Mouse (Mus musculus) heart, postnatal 36 days (tissue): Measurements from ENCODE around the gene Hsd17b7. TPM values are rescaled to one million over a fixed set of nuclear protein-coding genes. Genes with fewer than 3 reads are reported as not detected.
"Not testable (repeated sequence)": the region's sequence is repeated elsewhere in the genome, so short reads cannot be mapped to it uniquely, and the experiment has no call there.

Source experiments
- DNase-seq, 2 experiments: peaks; one replicate each; pipeline ENCODE4 v3.0.0; 2021 to 2022
- intact Hi-C: fragments of 180-260 bp; cut with DNase I; formaldehyde crosslinking; loops from one replicate; pipeline ENCODE4 v1.15.1; 2025
- total RNA-seq, 2 experiments: library from RNA; stranded (reverse); gene quantifications; 2 replicates each; pipeline ENCODE4 v1.2.3; 2021

Hsd17b7 gene
- 10 to 100 TPM; 14.2 to 15.3 TPM for total RNA-seq

GRCm38 (mm10) chr1:169968792-169969515, at the start of gene Hsd17b7:
Gene Hsd17b7 (minus strand): TSS chr1:169969241.
- intact Hi-C loops: loop anchor here (5.0 kb wide), 1 partner anchor 168 kb away; no protein-coding TSS in a partner anchor
- DNase-seq: peak; percentile 93 to 94

GRCm38 (mm10) chr1:170014784-170015183, 45.7 kb upstream of the Hsd17b7 start:
- DNase-seq: no peak
- intact Hi-C loops: loop anchor here (5.0 kb wide), 1 partner anchor 98 kb away; the partner anchor contains the start of gene Ddr2

- intact Hi-C loops: loop anchor here (5.0 kb wide), 1 partner anchor 101 kb away; the partner anchor contains the start of gene Ddr2
- DNase-seq: peak; percentile 52 to 58
Measured at GRCm38 (mm10) chr1:170010716-170011505, 41.9 kb upstream of the Hsd17b7 start.

GRCm38 (mm10) chr1:170009296-170009695, 40.3 kb upstream of the Hsd17b7 start:
- no peak for DNase-seq
- intact Hi-C loops: loop anchor here (5.0 kb wide), 1 partner anchor 48 kb away; no protein-coding TSS in a partner anchor

- no peak for DNase-seq
Measured at GRCm38 (mm10) chr1:170008432-170009220, 39.6 kb upstream of the Hsd17b7 start.

GRCm38 (mm10) chr1:170006516-170006915, 37.5 kb upstream of the Hsd17b7 start:
- peak; percentile 17 to 24 for DNase-seq
- intact Hi-C loops: loop anchor here (5.0 kb wide), 1 partner anchor 51 kb away; no protein-coding TSS in a partner anchor

More at GRCm38 (mm10) chr1:170008432-170009220, 39.6 kb upstream of the Hsd17b7 start:
- intact Hi-C loops: loop anchor here (5.0 kb wide), 1 partner anchor 49 kb away; no protein-coding TSS in a partner anchor

GRCm38 (mm10) chr1:170005297-170005696, 36.3 kb upstream of the Hsd17b7 start:
- no peak for DNase-seq
- intact Hi-C loops: loop anchor here (5.0 kb wide), 1 partner anchor 52 kb away; no protein-coding TSS in a partner anchor

GRCm38 (mm10) chr1:169993901-169994300, 24.9 kb upstream of the Hsd17b7 start:
- intact Hi-C loops, DNase-seq: not testable (repeated sequence)

- DNase-seq: no peak
- intact Hi-C loops: no loop called here
Measured at GRCm38 (mm10) chr1:169986166-169986565, 17.1 kb upstream of the Hsd17b7 start.

- intact Hi-C loops: no loop called here
- DNase-seq: no peak
Measured at GRCm38 (mm10) chr1:169977621-169978020, 8.6 kb upstream of the Hsd17b7 start.

- no peak for DNase-seq
- intact Hi-C loops: no loop called here
Measured at GRCm38 (mm10) chr1:169971998-169972397, 3.0 kb upstream of the Hsd17b7 start.

- intact Hi-C loops: no loop called here
- DNase-seq: no peak
Measured at GRCm38 (mm10) chr1:169970936-169971335, 1.9 kb upstream of the Hsd17b7 start.

- intact Hi-C loops: loop anchor here (5.0 kb wide), 1 partner anchor 168 kb away; no protein-coding TSS in a partner anchor
- DNase-seq: no peak
Measured at GRCm38 (mm10) chr1:169969516-169969886, 460 bp upstream of the Hsd17b7 start.

GRCm38 (mm10) chr1:169953106-169953505, 15.9 kb downstream of the Hsd17b7 start:
- intact Hi-C loops: no loop called here
- no peak for DNase-seq

GRCm38 (mm10) chr1:169952636-169953035, 16.4 kb downstream of the Hsd17b7 start:
- DNase-seq: no peak
- intact Hi-C loops: no loop called here

- no peak for DNase-seq
- intact Hi-C loops: no loop called here
Measured at GRCm38 (mm10) chr1:169951561-169951960, 17.5 kb downstream of the Hsd17b7 start.

- intact Hi-C loops: no loop called here
- DNase-seq: no peak
Measured at GRCm38 (mm10) chr1:169950651-169951050, 18.4 kb downstream of the Hsd17b7 start.

- no peak for DNase-seq
- intact Hi-C loops: no loop called here
Measured at GRCm38 (mm10) chr1:169949981-169950380, 19.1 kb downstream of the Hsd17b7 start.

- DNase-seq: no peak
- intact Hi-C loops: no loop called here
Measured at GRCm38 (mm10) chr1:169948866-169949265, 20.2 kb downstream of the Hsd17b7 start.

- intact Hi-C loops: no loop called here
- no peak for DNase-seq
Measured at GRCm38 (mm10) chr1:169948280-169948679, 20.8 kb downstream of the Hsd17b7 start.
